Mouse (Mus musculus): Measurements from ENCODE around the gene Arhgef10l.

DNA sequence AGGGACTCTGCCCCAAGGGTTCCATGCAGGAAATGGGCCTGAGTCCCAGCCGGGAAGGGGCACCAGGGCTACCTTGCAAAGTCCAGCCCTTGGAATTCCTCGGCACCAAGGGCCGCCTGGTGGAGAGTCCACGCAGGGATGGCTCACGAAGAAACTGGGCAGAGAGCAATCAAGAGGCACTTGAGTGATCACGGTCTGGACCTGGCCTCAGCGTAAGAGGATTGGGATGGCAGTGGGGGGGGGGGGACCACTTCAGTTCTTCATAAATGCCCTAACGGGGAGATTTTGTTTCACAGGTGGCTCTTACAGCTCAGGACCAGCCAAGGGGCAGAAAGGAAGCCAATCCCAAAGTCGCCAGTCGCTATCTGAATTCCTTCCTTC is 41.7 kb downstream of the Arhgef10l start:
- TF ChIP-seq POLR2A (IDR thresholded peaks at IDR 0.05; ENCODE audit: insufficient read length, low read depth): no peak
- TF ChIP-seq MAX (IDR thresholded peaks at IDR 0.05; ENCODE audit: low read depth): no peak
- TF ChIP-seq TCF12 (IDR thresholded peaks at IDR 0.05; ENCODE audit: insufficient read depth, poor library complexity, severe bottlenecking): no peak
- TF ChIP-seq MYOG (IDR thresholded peaks at IDR 0.05; ENCODE audit: control insufficient read depth in 1 of 3, insufficient read depth in 1 of 3, insufficient read length in 2 of 3, low read depth in 2 of 3): no peak
- no peak for TF ChIP-seq CEBPB (IDR thresholded peaks at IDR 0.05; ENCODE audit: insufficient read depth, poor library complexity, severe bottlenecking)
- TF ChIP-seq MYOD1 (IDR thresholded peaks at IDR 0.05; ENCODE audit: control insufficient read depth in 1 of 3, insufficient read length in 2 of 3, low read depth in 2 of 3): no peak
- no peak for TF ChIP-seq USF1 (IDR thresholded peaks at IDR 0.05; ENCODE audit: low read depth)
- TF ChIP-seq POLR2AphosphoS2 (IDR thresholded peaks at IDR 0.05; ENCODE audit: insufficient read length, low read depth): no peak
- TF ChIP-seq E2F4 (IDR thresholded peaks at IDR 0.05; ENCODE audit: insufficient read depth): no peak
- TF ChIP-seq REST (IDR thresholded peaks at IDR 0.05; ENCODE audit: insufficient read depth, insufficient read length): no peak
